Mouse (Mus musculus) stomach, postnatal 0 days (tissue): ENCODE results near the gene Prkcb. TPM values are rescaled to one million over a fixed set of nuclear protein-coding genes. Genes with fewer than 3 reads are reported as not detected.

Source experiments
- ATAC-seq: fragments of 200-750 bp; cut with Nextera tagmentation; 2 replicates; pipeline ENCODE4 v1.8.0; 2017; ENCODE audit not compliant: low FRiP score, low TSS enrichment
- DNase-seq: peaks from one replicate; pipeline ENCODE4 v3.0.0-alpha.2; 2016; ENCODE audit warnings: low spot score
- H3K27ac ChIP-seq: fragments of 300-500 bp; sonication (generic); replicated peaks from 2 replicates; pipeline ENCODE4 v1.5.1; 2014; ENCODE audit warnings: mild to moderate bottlenecking, control low read depth
- H3K27me3 ChIP-seq: fragments of 300-500 bp; sonication (generic); 2 replicates; pipeline ENCODE4 v1.6.1; 2014; ENCODE audit warnings: low read length; ENCODE audit not compliant: control insufficient read depth, insufficient read depth
- H3K36me3 ChIP-seq: fragments of 300-500 bp; sonication (generic); 2 replicates; pipeline ENCODE4 v1.6.1; 2014; ENCODE audit warnings: low read length, mixed read lengths; ENCODE audit not compliant: control insufficient read depth, insufficient read depth
- H3K4me1 ChIP-seq: fragments of 300-500 bp; sonication (generic); replicated peaks from 2 replicates; pipeline ENCODE4 v1.6.1; 2014; ENCODE audit warnings: antibody characterized with exemption; ENCODE audit not compliant: control insufficient read depth, insufficient read depth
- H3K4me2 ChIP-seq: fragments of 300-500 bp; sonication (generic); replicated peaks from 2 replicates; pipeline ENCODE4 v1.6.1; 2014; ENCODE audit warnings: low read depth, mild to moderate bottlenecking, control low read depth, moderate library complexity
- H3K4me3 ChIP-seq: fragments of 300-500 bp; sonication (generic); 2 replicates; pipeline ENCODE4 v1.5.1; 2014; ENCODE audit warnings: low read depth, low read length, control low read depth
- H3K9ac ChIP-seq: fragments of 300-500 bp; sonication (generic); 2 replicates; pipeline ENCODE4 v1.6.1; 2014; ENCODE audit warnings: mild to moderate bottlenecking, low read length, control low read depth, mixed read lengths
- H3K9me3 ChIP-seq: fragments of 300-500 bp; sonication (generic); 2 replicates; pipeline ENCODE4 v1.6.1; 2016; ENCODE audit warnings: low read length; ENCODE audit not compliant: control insufficient read depth
- CTCF ChIP-seq: IDR thresholded peaks from 2 replicates; pipeline ENCODE4 v1.5.1; 2016; ENCODE audit warnings: antibody characterized with exemption, low read depth, mild to moderate bottlenecking, moderate library complexity
- EP300 ChIP-seq: optimal IDR thresholded peaks from 2 replicates; pipeline ENCODE3; 2016; ENCODE audit warnings: antibody characterized with exemption
- WGBS: fragments of 180-500 bp; shearing (Covaris S2); extraction: QIAGEN DNeasy Blood & Tissue Kit; methylation state at CpG from one replicate; pipeline ENCODE4 v1.1.7; 2014; 5-methylcytosine and 5-hydroxymethylcytosine counted together
- polyA plus RNA-seq: library from polyadenylated mRNA; unstranded; fragments of >200 nt; fragmentation: Nextera tagmentation; extraction: Ambion mirVana; gene quantifications from 2 replicates; pipeline ENCODE4 v1.2.1, GENCODE M21; 2015

Gene Prkcb
- polyA plus RNA-seq, 1 experiment from 2014 or later, result 7.9 TPM

- no peak for TF ChIP-seq CTCF
- TF ChIP-seq EP300, result no peak
- no peaks in the 10 kb centered on the region for H3K27me3 ChIP-seq
- H3K27ac ChIP-seq, result no peak overlapping the region
- H3K4me2 ChIP-seq, result no peak overlapping the region
- no peak overlapping the region for H3K9ac ChIP-seq
- no peaks in the 10 kb centered on the region for H3K4me1 ChIP-seq
- no peaks in the 10 kb centered on the region for H3K9me3 ChIP-seq
- no peak for ATAC-seq
- DNase-seq, result no peak
- WGBS, result 46% methylated on average over 4 of the region's 4 CpGs
- no peaks in the 10 kb centered on the region for H3K36me3 ChIP-seq
- no peak overlapping the region for H3K4me3 ChIP-seq
Observed at GRCm38 (mm10) chr7:122300538-122300937, 12.0 kb downstream of the Prkcb start.

GRCm38 (mm10) chr7:122302538-122302937, 14.0 kb downstream of the Prkcb start:
- H3K9me3 ChIP-seq, result no peaks in the 10 kb centered on the region
- no peak for ATAC-seq
- H3K4me2 ChIP-seq, result no peak overlapping the region
- TF ChIP-seq EP300, result no peak
- TF ChIP-seq CTCF, result no peak
- no peaks in the 10 kb centered on the region for H3K4me1 ChIP-seq
- H3K27me3 ChIP-seq, result no peaks in the 10 kb centered on the region
- H3K9ac ChIP-seq, result no peak overlapping the region
- no peak overlapping the region for H3K4me3 ChIP-seq
- WGBS, result 77% methylated on average over 6 of the region's 6 CpGs
- DNase-seq, result no peak
- no peaks in the 10 kb centered on the region for H3K36me3 ChIP-seq
- H3K27ac ChIP-seq, result no peak overlapping the region

DNA sequence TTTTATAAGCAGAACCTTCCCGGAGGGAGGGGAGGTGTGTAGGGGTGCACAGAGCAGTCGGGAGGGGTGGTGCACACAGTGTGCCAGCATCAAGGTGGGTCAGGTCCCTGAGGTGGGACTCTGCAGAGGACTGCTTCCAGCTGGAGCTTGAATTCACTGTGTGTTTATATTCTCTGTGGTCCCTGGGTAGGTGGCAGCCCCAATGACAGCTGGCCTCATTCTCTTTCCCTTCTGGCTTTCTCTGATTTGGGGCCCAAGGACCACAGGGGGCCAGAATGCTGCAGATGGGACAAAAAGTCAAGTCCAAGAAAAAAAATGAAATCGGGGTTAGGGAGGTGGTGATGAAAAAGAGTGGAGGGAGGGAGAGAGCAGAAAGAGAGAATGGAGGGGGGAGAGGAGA, 15.4 kb downstream of the Prkcb start:
- Histone ChIP-seq H3K4me3 (no peak overlapping the region), H3K27me3 (no peaks in the 10 kb centered on the region), H3K36me3 (no peaks in the 10 kb centered on the region), H3K4me1 (no peaks in the 10 kb centered on the region), H3K4me2 (no peak overlapping the region), H3K27ac (no peak overlapping the region), H3K9me3 (no peaks in the 10 kb centered on the region), H3K9ac (no peak overlapping the region)
- ATAC-seq, result no peak
- no peak for DNase-seq
- WGBS, result 77% methylated on average over 3 of the region's 3 CpGs
- TF ChIP-seq EP300, result no peak
- TF ChIP-seq CTCF, result no peak

- Histone ChIP-seq H3K4me1 (no peaks in the 10 kb centered on the region), H3K27me3 (no peaks in the 10 kb centered on the region), H3K27ac (no peak overlapping the region), H3K4me2 (no peak overlapping the region), H3K4me3 (no peak overlapping the region), H3K36me3 (no peaks in the 10 kb centered on the region), H3K9ac (no peak overlapping the region), H3K9me3 (no peaks in the 10 kb centered on the region)
- DNase-seq (no peak), ATAC-seq (no peak)
- no peak for TF ChIP-seq EP300
- no peak for TF ChIP-seq CTCF
- WGBS, result 76% methylated on average over 2 of the region's 2 CpGs
Observed at GRCm38 (mm10) chr7:122304521-122304920, 16.0 kb downstream of the Prkcb start.

- no peaks in the 10 kb centered on the region for H3K27me3 ChIP-seq
- 86% methylated on average over 9 of the region's 9 CpGs for WGBS
- no peak for DNase-seq
Observed at GRCm38 (mm10) chr7:122307241-122307640, 18.7 kb downstream of the Prkcb start.

GRCm38 (mm10) chr7:122308661-122309060, 20.1 kb downstream of the Prkcb start:
- TF ChIP-seq EP300, result no peak
- WGBS, result 84% methylated on average over 5 of the region's 5 CpGs

More at GRCm38 (mm10) chr7:122307241-122307640, 18.7 kb downstream of the Prkcb start:
- no peaks in the 10 kb centered on the region for H3K9me3 ChIP-seq
- no peak overlapping the region for H3K27ac ChIP-seq
- no peaks in the 10 kb centered on the region for H3K4me1 ChIP-seq
- H3K4me2 ChIP-seq, result no peak overlapping the region
- ATAC-seq, result no peak
- H3K9ac ChIP-seq, result no peak overlapping the region
- TF ChIP-seq EP300 (no peak), CTCF (no peak)
- no peak overlapping the region for H3K4me3 ChIP-seq
- H3K36me3 ChIP-seq, result no peaks in the 10 kb centered on the region

More at GRCm38 (mm10) chr7:122308661-122309060, 20.1 kb downstream of the Prkcb start:
- Histone ChIP-seq H3K4me2 (no peak overlapping the region), H3K9ac (no peak overlapping the region), H3K9me3 (no peaks in the 10 kb centered on the region), H3K36me3 (no peaks in the 10 kb centered on the region), H3K27me3 (no peaks in the 10 kb centered on the region), H3K4me1 (no peaks in the 10 kb centered on the region), H3K4me3 (no peak overlapping the region), H3K27ac (no peak overlapping the region)
- DNase-seq (no peak), ATAC-seq (no peak)
